Mouse (Mus musculus): ENCODE measurements around the gene Snx29.

GRCm38 (mm10) chr16:11446977-11447376, 124.3 kb downstream of the Snx29 start:
- TF ChIP-seq POLR2A (IDR thresholded peaks at IDR 0.05; ENCODE audit: borderline replicate concordance, extremely low read depth, insufficient read depth, insufficient read length, poor library complexity, severe bottlenecking) (no peak), CTCF (IDR thresholded peaks at IDR 0.05; ENCODE audit: borderline replicate concordance, extremely low read depth, insufficient read depth, insufficient read length) (no peak)
